Mouse (Mus musculus) gastrocnemius, adult 2 months (tissue): ENCODE results near the gene Mfsd2b. TPM values are rescaled to one million over a fixed set of nuclear protein-coding genes. Genes with fewer than 3 reads are reported as not detected.

ENCODE experiments used
- DNase-seq: peaks from one replicate; pipeline ENCODE4 v3.0.0; 2022
- H3K27ac ChIP-seq: fragments of 200-600 bp; 2 replicates; pipeline ENCODE4 v1.8.1; 2022; ENCODE audit warnings: mild to moderate bottlenecking
- H3K4me3 ChIP-seq: fragments of 200-600 bp; 2 replicates; pipeline ENCODE4 v1.8.1; 2022; ENCODE audit warnings: mild to moderate bottlenecking, moderate library complexity
- CTCF ChIP-seq: fragments of 200-600 bp; IDR thresholded peaks from 2 replicates; pipeline ENCODE4 v1.8.1; 2022; ENCODE audit warnings: antibody characterized with exemption, mild to moderate bottlenecking, moderate library complexity
- intact Hi-C: fragments of 180-260 bp; cut with DNase I; formaldehyde crosslinking; loops from one replicate; pipeline ENCODE4 v1.15.1; 2025
- total RNA-seq, 2 experiments: library from RNA; stranded (reverse); gene quantifications; 2 replicates each; pipeline ENCODE4 v1.2.3; 2021

The Mfsd2b gene
- total RNA-seq, 2 experiments from 2014 or later = 0.33 to 0.46 TPM

DNA sequence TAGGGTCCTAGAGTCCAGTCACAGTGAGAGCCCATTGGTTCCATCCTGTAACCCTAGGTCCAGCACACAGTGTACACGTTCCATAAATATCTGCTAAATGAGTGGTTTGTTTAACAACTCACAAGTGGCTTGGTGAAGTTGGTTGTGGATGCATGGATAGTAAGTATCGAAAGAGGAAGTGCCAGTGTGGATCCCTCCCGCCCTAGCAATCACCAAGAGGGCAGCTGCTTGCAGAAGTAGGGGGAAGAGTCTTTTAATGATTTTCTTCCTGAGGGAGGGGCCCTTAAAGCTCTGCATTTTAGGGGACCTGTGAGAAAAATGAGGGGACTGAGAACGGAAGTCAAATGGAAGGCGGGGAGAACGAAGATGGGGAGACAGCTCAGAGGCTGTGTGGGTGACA, 34.1 kb downstream of the Mfsd2b start:
- TF ChIP-seq CTCF = no peak
- DNase-seq = no peak
- H3K4me3 ChIP-seq = peak overlapping the region; percentile 95
- no peak overlapping the region for H3K27ac ChIP-seq
- intact Hi-C loops = loop anchor here (5.0 kb wide), 1 partner anchor 77 kb away; the partner anchor contains the start of gene Atad2b

DNA sequence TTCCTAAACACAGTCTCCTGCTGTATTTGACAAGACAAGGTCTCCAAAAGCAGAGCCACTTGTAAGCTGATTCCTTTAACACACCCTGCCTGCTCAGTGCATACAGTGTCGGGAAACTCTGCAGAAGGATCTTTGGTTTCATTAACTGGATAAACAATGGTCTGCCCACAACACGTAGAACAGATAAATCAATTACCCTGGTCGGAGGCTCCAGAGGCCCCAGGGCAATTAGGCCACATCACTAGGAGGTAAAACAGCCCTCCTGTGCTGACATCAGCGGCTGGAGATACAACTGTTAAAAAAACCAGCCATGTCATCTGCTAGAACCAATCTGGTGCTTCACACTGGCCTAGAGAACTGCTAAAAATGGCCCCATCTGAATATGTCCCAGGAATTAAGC, 37.2 kb downstream of the Mfsd2b start:
- intact Hi-C loops = no loop called here
- TF ChIP-seq CTCF = no peak
- H3K27ac ChIP-seq = no peak overlapping the region

GRCm38 (mm10) chr12:4827256-4827655, 46.9 kb downstream of the Mfsd2b start:
- intact Hi-C loops = no loop called here
- TF ChIP-seq CTCF = no peak
- no peak for DNase-seq
- Histone ChIP-seq H3K4me3 (no peak overlapping the region), H3K27ac (no peak overlapping the region)

More for the DNA sequence above, 37.2 kb downstream of the Mfsd2b start:
- DNase-seq = no peak
- no peak overlapping the region for H3K4me3 ChIP-seq

DNA sequence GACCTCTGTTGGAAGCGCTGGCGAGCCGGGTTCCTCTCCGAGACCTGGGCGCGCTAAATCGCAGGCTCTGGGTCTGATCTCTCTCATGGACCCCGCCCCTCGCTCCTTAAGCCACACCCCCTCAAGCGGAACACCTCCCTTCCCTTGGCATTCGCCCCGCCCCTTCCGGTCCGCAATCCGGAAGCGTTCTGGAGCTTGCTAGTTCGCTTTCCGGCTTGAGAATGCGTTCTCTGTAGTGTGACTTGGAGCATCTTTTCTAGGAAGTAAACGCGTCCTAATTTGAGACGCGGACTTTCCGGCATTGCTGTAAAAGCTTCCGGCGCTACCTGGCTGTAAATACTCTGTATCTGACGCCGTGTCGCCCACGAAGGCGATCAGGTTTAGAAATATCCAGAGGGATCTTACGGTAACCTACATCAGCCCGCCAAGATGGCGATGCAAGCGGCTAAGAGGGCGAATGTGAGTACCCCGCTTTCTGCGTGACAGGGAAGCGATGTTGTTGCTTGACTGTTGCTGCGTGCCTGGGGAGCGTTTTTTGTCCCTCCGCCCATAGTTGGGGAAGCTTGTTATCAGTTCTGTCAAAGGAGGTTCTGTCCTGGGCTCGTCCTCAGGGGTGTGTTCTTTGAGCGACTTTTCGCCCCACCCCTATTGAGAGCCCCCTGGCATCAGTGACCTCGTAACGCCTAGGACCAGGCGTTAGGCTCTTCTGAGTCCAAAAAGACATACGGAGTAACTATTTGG, 56.6 kb downstream of the Mfsd2b start, which contains the start of gene Sf3b6:
Gene Sf3b6, plus strand, starts transcription at position 184 of the 741 bp plus-strand sequence.
- TF ChIP-seq CTCF = no peak
- intact Hi-C loops = loop anchor here (1.0 kb wide), 1 partner anchor 24 kb away; the partner anchor contains the start of gene Fkbp1b
- peak within 1 kb of the TSS; percentile 92 for H3K27ac ChIP-seq
- DNase-seq = peak; percentile 99
- peak within 1 kb of the TSS; percentile 76 for H3K4me3 ChIP-seq

GRCm38 (mm10) chr12:4816680-4817360, 57.3 kb downstream of the Mfsd2b start:
- DNase-seq = no peak
- H3K4me3 ChIP-seq = peak overlapping the region; percentile 76
- intact Hi-C loops = loop anchor here (1.0 kb wide), 1 partner anchor 24 kb away; the partner anchor contains the start of gene Fkbp1b
- peak overlapping the region; percentile 92 for H3K27ac ChIP-seq
- no peak for TF ChIP-seq CTCF

GRCm38 (mm10) chr12:4813636-4814035, 60.5 kb downstream of the Mfsd2b start:
- intact Hi-C loops = no loop called here
- peak; percentile 64 for DNase-seq
- H3K4me3 ChIP-seq = no peak overlapping the region

More at GRCm38 (mm10) chr12:4813636-4814035, 60.5 kb downstream of the Mfsd2b start:
- TF ChIP-seq CTCF = no peak
- no peak overlapping the region for H3K27ac ChIP-seq

Other genes with a start within 250 kb of the Mfsd2b start
- under 1 TPM; 0.17 to 0.18 TPM for gene Fam228a, start 135.9 kb downstream of the Mfsd2b start, total RNA-seq
- 1 to 10 TPM; 1.0 to 2.1 TPM for gene Pfn4, start 105.3 kb downstream of the Mfsd2b start, total RNA-seq
- gene Fam228b, start 105.1 kb downstream of the Mfsd2b start, total RNA-seq = 10 to 100 TPM in 1 of 2 experiments, 1 to 10 TPM in 1; 7.3 to 12.0 TPM
- gene Sf3b6, start 56.8 kb downstream of the Mfsd2b start, total RNA-seq = 10 to 100 TPM; 24.0 to 37.0 TPM
- under 1 TPM; 0.64 to 0.84 TPM for gene Fkbp1b, start 32.8 kb downstream of the Mfsd2b start, total RNA-seq
- 1 to 10 TPM; 5.5 to 7.6 TPM for gene Wdcp, start 31.1 kb downstream of the Mfsd2b start, total RNA-seq
- gene Ubxn2a, start 33.3 kb upstream of the Mfsd2b start, total RNA-seq = 100 to 1,000 TPM; 128 to 133 TPM
- gene Atad2b, start 43.0 kb upstream of the Mfsd2b start, total RNA-seq = 10 to 100 TPM; 15.0 to 16.6 TPM